Mouse (Mus musculus) liver, postnatal 0 days (tissue): ENCODE data around the gene Nkpd1. TPM values are rescaled to one million over a fixed set of nuclear protein-coding genes. Genes with fewer than 3 reads are reported as not detected.

Experiments used
- ATAC-seq: fragments of 200-750 bp; cut with Nextera tagmentation; 2 replicates; pipeline ENCODE4 v1.8.0; 2017; ENCODE audit warnings: mild to moderate bottlenecking, moderate library complexity
- DNase-seq: peaks from one replicate; pipeline ENCODE4 v3.0.0-alpha.2; 2016
- H3K27ac ChIP-seq: fragments of 300-500 bp; sonication (generic); 2 replicates; pipeline ENCODE4 v1.5.1; 2014; ENCODE audit warnings: antibody characterized with exemption, moderate library complexity, mild to moderate bottlenecking, low read depth
- H3K27me3 ChIP-seq: fragments of 300-500 bp; sonication (generic); 2 replicates; pipeline ENCODE4 v1.6.1; 2014; ENCODE audit warnings: low read length, control low read depth, mixed read lengths; ENCODE audit not compliant: insufficient read depth
- H3K36me3 ChIP-seq: fragments of 300-500 bp; sonication (generic); replicated peaks from 2 replicates; pipeline ENCODE4 v1.6.1; 2014; ENCODE audit warnings: mild to moderate bottlenecking, control low read depth, low read length, moderate library complexity, mixed read lengths; ENCODE audit not compliant: insufficient read depth
- H3K4me1 ChIP-seq: fragments of 300-500 bp; sonication (generic); 2 replicates; pipeline ENCODE4 v1.6.1; 2014; ENCODE audit warnings: antibody characterized with exemption, mild to moderate bottlenecking, control low read depth; ENCODE audit not compliant: insufficient read depth
- H3K4me2 ChIP-seq: fragments of 300-500 bp; sonication (generic); 2 replicates; pipeline ENCODE4 v1.6.1; 2014; ENCODE audit warnings: low read depth, mild to moderate bottlenecking, low read length, moderate library complexity, mixed read lengths
- H3K4me3 ChIP-seq: fragments of 300-500 bp; sonication (generic); 2 replicates; pipeline ENCODE4 v1.5.1; 2014; ENCODE audit warnings: low read depth, low read length
- H3K9ac ChIP-seq: fragments of 300-500 bp; sonication (generic); replicated peaks from 2 replicates; pipeline ENCODE4 v1.6.1; 2014; ENCODE audit warnings: mild to moderate bottlenecking, moderate library complexity
- H3K9me3 ChIP-seq: fragments of 300-500 bp; sonication (generic); 2 replicates; pipeline ENCODE4 v1.6.1; 2016; ENCODE audit warnings: mild to moderate bottlenecking, control low read depth, low read length, mixed read lengths
- CTCF ChIP-seq: sonication (generic); IDR thresholded peaks from 2 replicates; pipeline ENCODE4 v1.5.1; 2016; ENCODE audit warnings: antibody characterized with exemption, low read depth
- EP300 ChIP-seq: IDR thresholded peaks from 2 replicates; pipeline ENCODE4 v1.6.1; 2016; ENCODE audit warnings: antibody characterized with exemption, low read depth, mild to moderate bottlenecking
- WGBS: fragments of 180-500 bp; shearing (Covaris S2); extraction: QIAGEN DNeasy Blood & Tissue Kit; methylation state at CpG from one replicate; pipeline ENCODE4 v1.1.7; 2014; ENCODE audit not compliant: insufficient replicate concordance; 5-methylcytosine and 5-hydroxymethylcytosine counted together
- polyA plus RNA-seq: library from polyadenylated mRNA; unstranded; fragments of >200 nt; fragmentation: Nextera tagmentation; extraction: Ambion mirVana; gene quantifications from 2 replicates; pipeline ENCODE4 v1.2.1, GENCODE M21; 2015

The Nkpd1 gene
- polyA plus RNA-seq, 1 experiment from 2014 or later = not detected

DNA sequence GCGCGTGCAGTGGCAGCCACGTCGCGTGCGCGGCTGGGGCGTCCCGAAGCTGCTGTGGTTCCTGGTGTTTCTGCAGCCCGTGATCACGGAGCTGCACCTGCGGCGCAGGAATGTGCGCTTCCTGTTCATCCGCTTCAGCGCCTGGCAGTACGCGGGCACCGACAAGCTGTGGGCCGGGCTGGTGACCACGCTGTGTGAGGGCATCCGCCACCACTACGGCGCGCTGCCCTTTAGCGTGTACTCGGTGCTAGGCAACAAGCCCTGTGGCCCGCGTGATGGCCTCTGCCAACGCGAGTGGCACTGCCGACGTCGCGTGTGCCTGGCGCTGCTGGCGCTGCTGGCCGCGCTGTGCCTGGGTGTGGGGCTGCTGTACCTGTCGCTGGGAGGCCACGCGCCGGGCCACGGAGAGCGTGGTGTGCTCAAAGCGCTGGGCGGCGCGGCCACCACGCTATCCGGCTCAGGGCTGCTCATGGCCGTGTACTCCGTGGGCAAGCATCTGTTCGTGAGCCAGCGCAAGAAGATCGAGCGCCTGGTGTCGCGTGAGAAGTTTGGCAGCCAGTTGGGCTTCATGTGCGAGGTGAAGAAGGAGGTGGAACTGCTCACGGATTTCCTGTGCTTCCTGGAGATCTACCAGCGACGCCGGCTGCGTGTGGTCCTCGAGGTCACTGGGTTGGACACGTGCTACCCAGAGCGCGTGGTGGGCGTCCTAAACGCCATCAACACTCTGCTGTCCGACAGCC lies 5.5 kb downstream of the Nkpd1 start:
- H3K36me3 ChIP-seq = no peaks in the 10 kb centered on the region
- ATAC-seq (no peak), DNase-seq (no peak)
- peaks cover 14% of the 10 kb centered on the region for H3K4me1 ChIP-seq
- H3K4me3 ChIP-seq = peak overlapping the region; percentile 37
- peaks cover 75% of the 10 kb centered on the region for H3K27me3 ChIP-seq
- TF ChIP-seq CTCF (no peak), EP300 (no peak)
- H3K9ac ChIP-seq = no peak overlapping the region
- H3K9me3 ChIP-seq = no peaks in the 10 kb centered on the region
- peak overlapping the region; percentile 62 for H3K4me2 ChIP-seq
- 10% methylated on average over 72 of the region's 72 CpGs for WGBS
- H3K27ac ChIP-seq = no peak overlapping the region

DNA sequence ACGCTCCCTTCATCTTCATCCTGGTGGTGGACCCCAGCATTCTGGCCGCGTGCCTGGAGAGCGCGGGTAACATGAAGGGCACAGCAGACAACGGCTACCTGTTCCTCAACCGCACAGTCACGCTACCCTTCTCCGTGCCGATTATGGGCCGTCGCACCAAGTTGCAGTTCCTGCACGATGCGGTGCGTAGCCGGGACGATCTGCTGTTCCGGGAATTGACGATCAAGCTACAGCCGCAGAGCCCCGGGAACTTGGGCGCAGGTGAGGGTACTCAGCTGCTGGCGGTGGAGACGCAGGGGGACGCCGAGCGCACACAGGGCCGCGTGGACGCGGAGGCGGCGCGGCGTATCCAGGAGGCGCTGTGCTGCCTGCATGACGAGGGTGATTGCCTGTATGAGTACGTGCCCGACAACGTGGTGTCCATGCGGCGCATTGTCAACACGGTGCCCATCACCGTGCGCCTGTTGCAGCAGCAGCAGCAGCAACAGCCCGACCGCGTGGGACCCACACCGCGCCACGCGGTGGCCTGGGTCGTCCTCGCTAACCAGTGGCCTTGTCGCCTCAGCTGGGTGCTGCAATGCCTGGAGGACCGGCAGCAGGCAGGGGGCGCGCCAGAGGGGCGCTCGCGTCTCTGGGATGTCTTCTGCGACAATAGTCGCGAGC lies 6.2 kb downstream of the Nkpd1 start:
- peak; percentile 62 for DNase-seq
- Histone ChIP-seq H3K9ac (no peak overlapping the region), H3K9me3 (no peaks in the 10 kb centered on the region), H3K4me2 (peak overlapping the region; percentile 62), H3K4me1 (peaks cover 14% of the 10 kb centered on the region), H3K27me3 (peaks cover 68% of the 10 kb centered on the region), H3K36me3 (no peaks in the 10 kb centered on the region), H3K27ac (no peak overlapping the region), H3K4me3 (peak overlapping the region; percentile 37)
- ATAC-seq = peak; percentile 27
- TF ChIP-seq EP300 (no peak), CTCF (peak; percentile 64)
- under 1% methylated on average over 64 of the region's 64 CpGs for WGBS

DNA sequence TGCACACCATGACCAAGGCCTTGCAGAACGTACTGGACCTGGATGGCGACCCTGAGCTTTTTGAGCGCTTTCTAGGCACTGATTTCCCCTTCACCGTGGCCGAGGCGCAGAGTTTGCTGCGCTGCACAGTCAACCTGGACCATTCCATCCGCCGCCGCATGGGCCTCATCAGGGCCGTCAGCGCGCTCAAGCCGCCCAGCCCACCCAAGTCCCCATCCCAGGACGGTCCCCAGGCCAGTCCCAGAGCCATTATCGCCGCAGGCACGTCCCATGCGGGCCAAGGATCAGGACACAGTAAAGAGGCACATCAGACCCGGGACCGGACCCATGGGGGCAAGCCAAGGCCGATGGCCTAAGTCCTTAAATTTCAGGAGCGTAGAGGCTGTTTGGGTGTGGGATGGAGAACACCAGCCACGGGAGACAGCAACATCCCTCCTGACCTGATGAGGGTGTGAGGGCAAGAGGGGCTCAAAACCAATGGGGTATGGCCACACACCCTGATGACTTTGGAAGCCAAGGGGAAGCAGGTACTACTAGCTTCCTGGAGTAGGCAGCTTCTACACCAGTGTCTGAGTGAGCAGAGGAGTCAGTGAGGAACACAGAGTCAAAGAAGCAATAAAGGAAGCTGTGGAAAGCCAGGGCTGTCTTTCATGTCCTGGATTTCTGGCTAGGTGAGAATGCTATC lies 6.9 kb downstream of the Nkpd1 start:
- 18% methylated on average over 24 of the region's 24 CpGs for WGBS
- DNase-seq (no peak), ATAC-seq (0 out of 2 replicates have a peak, but pooled peaks have one; percentile 1)
- 0 out of 2 replicates have a peak, but pooled peaks cover 4% of the 10 kb centered on the region for H3K36me3 ChIP-seq
- H3K9me3 ChIP-seq = no peaks in the 10 kb centered on the region
- no peak overlapping the region for H3K9ac ChIP-seq
- no peak for TF ChIP-seq EP300
- no peak for TF ChIP-seq CTCF
- peaks cover 14% of the 10 kb centered on the region for H3K4me1 ChIP-seq
- H3K4me2 ChIP-seq = peak overlapping the region; percentile 62
- H3K4me3 ChIP-seq = peak overlapping the region; percentile 37; the same call in 1 of the 2 replicates
- no peak overlapping the region for H3K27ac ChIP-seq
- H3K27me3 ChIP-seq = peaks cover 61% of the 10 kb centered on the region

DNA sequence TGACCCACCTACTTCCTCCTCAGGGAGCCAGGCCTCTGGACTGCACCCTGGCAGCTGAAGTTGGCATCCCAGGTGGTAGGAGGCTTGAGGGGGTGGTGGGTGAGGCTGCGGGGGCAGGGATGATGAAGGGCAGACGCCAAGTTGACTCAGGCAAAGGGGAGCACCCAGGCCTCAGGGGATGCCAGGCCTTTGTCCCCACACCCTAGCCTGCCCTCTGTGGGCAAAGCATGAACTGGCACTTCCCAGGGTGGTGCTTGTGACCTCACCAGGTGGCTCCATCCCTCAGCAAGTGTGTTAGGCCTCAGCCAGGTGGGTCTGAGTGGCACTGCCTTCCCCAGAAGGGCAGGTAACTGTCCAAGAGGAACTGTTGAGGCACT lies 7.5 kb downstream of the Nkpd1 start:
- DNase-seq (no peak), ATAC-seq (no peak)
- no peak for TF ChIP-seq EP300
- TF ChIP-seq CTCF = peak; percentile 20; the same call in 1 of the 2 replicates
- Histone ChIP-seq H3K27me3 (peaks cover 56% of the 10 kb centered on the region), H3K4me3 (no peak overlapping the region), H3K9ac (no peak overlapping the region), H3K4me2 (no peak overlapping the region), H3K36me3 (0 out of 2 replicates have a peak, but pooled peaks cover 6% of the 10 kb centered on the region), H3K9me3 (no peaks in the 10 kb centered on the region), H3K4me1 (peaks cover 14% of the 10 kb centered on the region), H3K27ac (no peak overlapping the region)
- 74% methylated on average over 2 of the region's 2 CpGs for WGBS

DNA sequence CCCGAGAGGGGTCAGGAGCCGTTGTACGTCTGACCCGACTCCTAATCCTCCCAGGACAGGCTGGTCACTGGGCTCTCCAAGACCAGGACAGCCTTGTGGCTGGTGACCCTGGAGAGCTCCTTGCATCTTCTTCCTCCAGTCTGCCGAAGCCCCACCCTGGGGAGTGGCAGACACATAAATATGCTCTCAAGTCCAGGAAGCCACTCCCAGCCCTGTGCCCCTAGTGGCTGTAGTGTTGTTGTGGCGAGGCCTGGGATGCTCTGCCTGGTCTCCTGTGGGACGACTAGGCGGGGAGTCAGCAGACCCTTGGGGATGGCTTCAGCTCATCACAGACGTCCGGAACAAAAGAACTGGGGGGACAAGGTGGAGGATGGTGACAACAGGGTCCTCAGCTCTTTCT lies 13.4 kb downstream of the Nkpd1 start:
- TF ChIP-seq EP300 (no peak), CTCF (peak; percentile 28)
- H3K9ac ChIP-seq = no peak overlapping the region
- H3K4me1 ChIP-seq = no peaks in the 10 kb centered on the region
- DNase-seq (no peak), ATAC-seq (no peak)
- 80% methylated on average over 10 of the region's 10 CpGs for WGBS
- no peaks in the 10 kb centered on the region for H3K27me3 ChIP-seq
- H3K36me3 ChIP-seq = peaks cover 55% of the 10 kb centered on the region
- H3K4me2 ChIP-seq = no peak overlapping the region
- H3K4me3 ChIP-seq = no peak overlapping the region
- no peaks in the 10 kb centered on the region for H3K9me3 ChIP-seq
- H3K27ac ChIP-seq = no peak overlapping the region

DNA sequence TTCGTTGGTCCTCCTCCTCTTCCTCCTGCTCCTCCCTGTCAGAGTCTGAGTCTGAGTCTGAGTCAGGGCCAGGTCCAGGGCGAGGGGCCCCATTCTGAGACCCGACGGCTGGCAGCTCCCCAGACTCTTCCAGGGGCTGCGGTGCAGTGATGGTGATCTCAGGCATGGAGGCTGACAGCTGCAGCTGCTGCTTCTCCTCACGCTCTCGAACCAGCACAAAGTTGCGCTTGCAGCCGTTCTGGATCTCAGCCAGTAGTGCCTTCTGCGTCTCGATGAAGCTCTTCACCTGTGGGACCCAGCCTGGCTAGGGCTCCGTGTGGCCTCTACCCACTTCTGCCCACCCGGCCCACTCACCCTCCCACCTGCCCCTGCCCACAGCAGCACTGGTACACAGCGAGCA lies 14.6 kb downstream of the Nkpd1 start:
- 89% methylated on average over 13 of the region's 14 CpGs for WGBS
- H3K27me3 ChIP-seq = no peaks in the 10 kb centered on the region
- no peak for TF ChIP-seq CTCF
- TF ChIP-seq EP300 = no peak
- H3K4me3 ChIP-seq = no peak overlapping the region
- H3K4me2 ChIP-seq = no peak overlapping the region
- no peak overlapping the region for H3K9ac ChIP-seq
- no peaks in the 10 kb centered on the region for H3K9me3 ChIP-seq
- DNase-seq (no peak), ATAC-seq (no peak)
- peaks cover 57% of the 10 kb centered on the region for H3K36me3 ChIP-seq
- H3K27ac ChIP-seq = no peak overlapping the region
- H3K4me1 ChIP-seq = no peaks in the 10 kb centered on the region
